Mouse (Mus musculus) liver, embryonic 14.5 days (tissue): Measurements from ENCODE around the gene Syt15. TPM values are rescaled to one million over a fixed set of nuclear protein-coding genes. Genes with fewer than 3 reads are reported as not detected.

Experiments used
- ATAC-seq: fragments of 200-750 bp; cut with Nextera tagmentation; 2 replicates; pipeline ENCODE4 v1.8.0; 2017; ENCODE audit warnings: moderate number of reproducible peaks, mild to moderate bottlenecking, moderate library complexity; ENCODE audit not compliant: insufficient read depth
- DNase-seq, 3 experiments: peaks; one replicate each; pipeline ENCODE4 v3.0.0-alpha.2; 2012 to 2013; ENCODE audit warnings: low read depth in 3 of 3, low spot score in 3 of 3
- H3K27ac ChIP-seq: fragments of 300-500 bp; sonication (generic); 2 replicates; pipeline ENCODE4 v1.5.1; 2014; ENCODE audit warnings: moderate library complexity, mild to moderate bottlenecking, control low read depth, inconsistent platforms
- H3K27me3 ChIP-seq: fragments of 300-500 bp; sonication (generic); 2 replicates; pipeline ENCODE4 v1.6.1; 2014; ENCODE audit warnings: mild to moderate bottlenecking, low read length, moderate library complexity; ENCODE audit not compliant: control insufficient read depth, insufficient read depth
- H3K36me3 ChIP-seq: fragments of 300-500 bp; sonication (generic); replicated peaks from 2 replicates; pipeline ENCODE4 v1.6.1; 2014; ENCODE audit warnings: low read depth; ENCODE audit not compliant: control insufficient read depth, insufficient read depth
- H3K4me1 ChIP-seq, 2 experiments: fragments of 200-500 bp in 1 of 2; fragments of 300-500 bp in 1 of 2; sonication (generic) in 1 of 2; replicated peaks; 2 replicates each; pipeline ENCODE4 v1.6.1; 2012 to 2014; ENCODE audit warnings: antibody characterized with exemption in 1 of 2, inconsistent platforms in 1 of 2, low read length in 1 of 2; ENCODE audit not compliant: control insufficient read depth in 2 of 2, insufficient read depth in 2 of 2
- H3K4me2 ChIP-seq: fragments of 300-500 bp; sonication (generic); 2 replicates; pipeline ENCODE4 v1.6.1; 2014; ENCODE audit warnings: low read depth, mild to moderate bottlenecking, control low read depth, moderate library complexity
- H3K4me3 ChIP-seq, 2 experiments: fragments of 200-500 bp in 1 of 2; fragments of 300-500 bp in 1 of 2; sonication (generic) in 1 of 2; 2 replicates each; pipeline ENCODE4 v1.5.1; 2012 to 2014; ENCODE audit warnings: low read depth in 2 of 2, low read length in 2 of 2, mild to moderate bottlenecking in 2 of 2, control low read depth in 1 of 2, inconsistent platforms in 1 of 2, moderate library complexity in 1 of 2; ENCODE audit not compliant: insufficient read depth in 1 of 2
- H3K9ac ChIP-seq: fragments of 300-500 bp; sonication (generic); replicated peaks from 2 replicates; pipeline ENCODE4 v1.6.1; 2014; ENCODE audit warnings: mild to moderate bottlenecking, control low read depth, moderate library complexity
- H3K9me3 ChIP-seq: fragments of 300-500 bp; sonication (generic); 2 replicates; pipeline ENCODE4 v1.6.1; 2016; ENCODE audit warnings: low read length, mixed read lengths; ENCODE audit not compliant: control insufficient read depth
- CTCF ChIP-seq: IDR thresholded peaks from 2 replicates; pipeline ENCODE4 v1.5.1; 2016; ENCODE audit warnings: antibody characterized with exemption, low read depth, control low read depth
- EP300 ChIP-seq: IDR thresholded peaks from 2 replicates; pipeline ENCODE4 v1.6.1; 2016; ENCODE audit warnings: antibody characterized with exemption, low read depth
- WGBS: fragments of 180-500 bp; shearing (Covaris S2); extraction: QIAGEN DNeasy Blood & Tissue Kit; methylation state at CpG from one replicate; pipeline ENCODE4 v1.1.7; 2014; ENCODE audit not compliant: insufficient replicate concordance; 5-methylcytosine and 5-hydroxymethylcytosine counted together
- polyA plus RNA-seq, 2 experiments: library from polyadenylated mRNA; depleted of rRNA in 1 of 2; stranded (reverse) in 1 of 2; unstranded in 1 of 2; fragments of >200 nt; fragmentation: Nextera tagmentation in 1 of 2; extraction: Ambion mirVana in 1 of 2; gene quantifications; 2 replicates each; pipeline versions ENCODE4 v1.2.1 to v1.2.3; 2012 to 2014

Syt15 gene
- polyA plus RNA-seq, 2 experiments: 0.13 to 0.74 TPM

- Histone ChIP-seq H3K4me3 (no peak overlapping the region), H3K9me3 (no peaks in the 10 kb centered on the region), H3K27ac (peak overlapping the region; percentile 20; the same call in 1 of the 2 replicates), H3K4me1 (peaks cover 4 to 20% of the 10 kb centered on the region in 2 experiments; a peak in 3 of 4 replicates), H3K36me3 (no peaks in the 10 kb centered on the region), H3K9ac (no peak overlapping the region), H3K4me2 (peak overlapping the region; percentile 18), H3K27me3 (no peaks in the 10 kb centered on the region)
- peak; percentile 51 to 75 (median 61) for DNase-seq
- peak; percentile 87 for ATAC-seq
- TF ChIP-seq EP300: 0 out of 2 replicates have a peak, but pooled peaks have one; percentile 10
- TF ChIP-seq CTCF: no peak
- WGBS: 38% methylated on average over 7 of the region's 7 CpGs
Observed at GRCm38 (mm10) chr14:34190361-34190760, 29.0 kb upstream of the Syt15 start.

- H3K27me3 ChIP-seq: no peaks in the 10 kb centered on the region
- ATAC-seq: no peak
- no peak overlapping the region for H3K9ac ChIP-seq
- WGBS: 47% methylated on average over 4 of the region's 4 CpGs
- no peak overlapping the region for H3K4me3 ChIP-seq
- DNase-seq: no peak
- no peaks in the 10 kb centered on the region for H3K36me3 ChIP-seq
- H3K27ac ChIP-seq: no peak overlapping the region
- no peak for TF ChIP-seq EP300
- no peak for TF ChIP-seq CTCF
- H3K4me2 ChIP-seq: no peak overlapping the region
- peaks cover 4 to 20% of the 10 kb centered on the region in 2 experiments; a peak in 3 of 4 replicates for H3K4me1 ChIP-seq
- no peaks in the 10 kb centered on the region for H3K9me3 ChIP-seq
Observed at GRCm38 (mm10) chr14:34193879-34194278, 25.5 kb upstream of the Syt15 start.

GRCm38 (mm10) chr14:34195466-34195865 lies 23.9 kb upstream of the Syt15 start:
- H3K36me3 ChIP-seq: no peaks in the 10 kb centered on the region
- TF ChIP-seq CTCF: no peak
- no peak for TF ChIP-seq EP300
- H3K9me3 ChIP-seq: no peaks in the 10 kb centered on the region
- no peak overlapping the region for H3K9ac ChIP-seq
- H3K27me3 ChIP-seq: peaks cover 4% of the 10 kb centered on the region
- H3K27ac ChIP-seq: no peak overlapping the region
- DNase-seq (no peak), ATAC-seq (no peak)
- no peak overlapping the region for H3K4me3 ChIP-seq
- WGBS: 70% methylated on average over 15 of the region's 15 CpGs
- peaks cover 4 to 6% of the 10 kb centered on the region in 2 experiments; a peak in 3 of 4 replicates for H3K4me1 ChIP-seq
- no peak overlapping the region for H3K4me2 ChIP-seq

- WGBS: 45% methylated on average over 4 of the region's 4 CpGs
- no peaks in the 10 kb centered on the region for H3K4me1 ChIP-seq
Observed at GRCm38 (mm10) chr14:34196706-34197105, 22.7 kb upstream of the Syt15 start.

GRCm38 (mm10) chr14:34200738-34201230 lies 18.6 kb upstream of the Syt15 start:
- Histone ChIP-seq H3K4me2 (peak overlapping the region; percentile 59), H3K27me3 (peaks cover 9% of the 10 kb centered on the region), H3K4me1 (peaks cover 0 to 4% of the 10 kb centered on the region in 2 experiments; a peak in 1 of 4 replicates), H3K9ac (no peak overlapping the region), H3K36me3 (no peaks in the 10 kb centered on the region), H3K27ac (no peak overlapping the region), H3K9me3 (no peaks in the 10 kb centered on the region), H3K4me3 (peak overlapping the region; percentile 52 to 56)
- no peak for DNase-seq
- ATAC-seq: no peak; the same call in 1 of the 2 replicates
- 11% methylated on average over 19 of the region's 19 CpGs for WGBS
- TF ChIP-seq EP300 (no peak), CTCF (no peak)

More at GRCm38 (mm10) chr14:34196706-34197105, 22.7 kb upstream of the Syt15 start:
- no peak overlapping the region for H3K9ac ChIP-seq
- H3K4me3 ChIP-seq: no peak overlapping the region
- no peak overlapping the region for H3K27ac ChIP-seq
- TF ChIP-seq EP300 (no peak), CTCF (no peak)
- no peak overlapping the region for H3K4me2 ChIP-seq
- peaks cover 9% of the 10 kb centered on the region for H3K27me3 ChIP-seq
- no peak for ATAC-seq
- H3K9me3 ChIP-seq: no peaks in the 10 kb centered on the region
- no peaks in the 10 kb centered on the region for H3K36me3 ChIP-seq
- no peak for DNase-seq
